Mouse (Mus musculus) liver, embryonic 14.5 days (tissue): ENCODE data around the gene Cd72.

ENCODE experiments used
- CTCF ChIP-seq: IDR thresholded peaks from 2 replicates; pipeline ENCODE4 v1.5.1; 2016; ENCODE audit warnings: antibody characterized with exemption, low read depth, control low read depth
- EP300 ChIP-seq: IDR thresholded peaks from 2 replicates; pipeline ENCODE4 v1.6.1; 2016; ENCODE audit warnings: antibody characterized with exemption, low read depth

- TF ChIP-seq CTCF (no peak), EP300 (no peak)
Observed at GRCm38 (mm10) chr4:43453413-43453812, 1.0 kb downstream of the Cd72 start.
